Mouse (Mus musculus) CH12.LX (cell line): Measurements from ENCODE around the gene Rgs14. TPM values are rescaled to one million over a fixed set of nuclear protein-coding genes. Genes with fewer than 3 reads are reported as not detected.

Source experiments
- DNase-seq: peaks from one replicate; pipeline ENCODE4 v3.0.0-alpha.2; 2013; ENCODE audit errors: extremely low read depth
- H3K27ac ChIP-seq: 2 replicates; pipeline ENCODE4 v1.5.1; 2012; ENCODE audit warnings: low read depth, mild to moderate bottlenecking, control low read depth, moderate library complexity; ENCODE audit not compliant: insufficient read depth
- H3K27me3 ChIP-seq: replicated peaks from 2 replicates; pipeline ENCODE3; 2012; ENCODE audit warnings: inconsistent platforms
- H3K36me3 ChIP-seq, 2 experiments: replicated peaks in 1 of 2; 2 replicates each; pipeline versions ENCODE3 to v1.6.1; 2012; ENCODE audit warnings: inconsistent platforms in 1 of 2, low read length in 1 of 2, mild to moderate bottlenecking in 1 of 2, mixed read lengths in 1 of 2, moderate library complexity in 1 of 2; ENCODE audit not compliant: control insufficient read depth in 1 of 2, insufficient read depth in 1 of 2
- H3K4me1 ChIP-seq, 2 experiments: 2 replicates each; pipeline ENCODE4 v1.6.1; 2012; ENCODE audit warnings: inconsistent platforms in 1 of 2, moderate library complexity in 1 of 2; ENCODE audit not compliant: insufficient read depth in 2 of 2, control insufficient read depth in 1 of 2
- H3K4me2 ChIP-seq: 2 replicates; pipeline ENCODE4 v1.6.1; 2012; ENCODE audit warnings: low read depth, mild to moderate bottlenecking, control low read depth; ENCODE audit not compliant: poor library complexity, insufficient read depth, severe bottlenecking
- H3K4me3 ChIP-seq, 3 experiments: fragments of 150-350 bp in 1 of 3; sonication (generic) in 1 of 3; replicated peaks in 1 of 3; 2 replicates each; pipeline versions ENCODE3 to v1.5.1; 2011 to 2012; ENCODE audit warnings: low read depth in 2 of 3, low read length in 2 of 3, mild to moderate bottlenecking in 2 of 3, moderate library complexity in 2 of 3, control low read depth in 1 of 3, improper control_type of control experiment in 1 of 3, inconsistent platforms in 1 of 3, mixed read lengths in 1 of 3; ENCODE audit not compliant: poor library complexity in 1 of 3
- H3K79me2 ChIP-seq: replicated peaks from 2 replicates; pipeline ENCODE4 v1.6.1; 2012; ENCODE audit warnings: mild to moderate bottlenecking, moderate library complexity; ENCODE audit not compliant: control insufficient read depth, poor library complexity, insufficient read depth, severe bottlenecking; ENCODE audit errors: extremely low read depth
- H3K9ac ChIP-seq: 2 replicates; pipeline ENCODE4 v1.6.1; 2012; ENCODE audit warnings: low read depth, mild to moderate bottlenecking, control low read depth, moderate library complexity; ENCODE audit not compliant: insufficient read depth
- H3K9me3 ChIP-seq: replicated peaks from 2 replicates; pipeline ENCODE3; 2012; ENCODE audit warnings: low read length, inconsistent platforms, mixed read lengths
- BHLHE40 ChIP-seq: IDR thresholded peaks from 2 replicates; pipeline ENCODE4 v1.6.1; 2011; ENCODE audit warnings: mild to moderate bottlenecking, low read depth, low read length, improper control_type of control experiment
- CHD1 ChIP-seq: IDR thresholded peaks from 2 replicates; pipeline ENCODE4 v1.6.1; 2012; ENCODE audit warnings: low read depth, low read length, improper control_type of control experiment, inconsistent platforms
- CHD2 ChIP-seq: IDR thresholded peaks from 2 replicates; pipeline ENCODE4 v1.6.1; 2011; ENCODE audit warnings: low read length, improper control_type of control experiment
- CTCF ChIP-seq, 2 experiments: IDR thresholded peaks in 1 of 2; conservative IDR thresholded peaks in 1 of 2; 2 replicates each; pipeline ENCODE4 v1.5.1; 2011 to 2012; ENCODE audit warnings: low read depth in 2 of 2, low read length in 2 of 2, improper control_type of control experiment in 1 of 2, inconsistent platforms in 1 of 2, mild to moderate bottlenecking in 1 of 2, moderate library complexity in 1 of 2
- E2F4 ChIP-seq: IDR thresholded peaks from 2 replicates; pipeline ENCODE4 v1.6.1; 2011; ENCODE audit warnings: low read depth, low read length, improper control_type of control experiment; ENCODE audit not compliant: insufficient replicate concordance
- ELF1 ChIP-seq: IDR thresholded peaks from 2 replicates; pipeline ENCODE4 v1.6.1; 2014; ENCODE audit warnings: low read depth, mild to moderate bottlenecking, inconsistent platforms, low read length, improper control_type of control experiment
- EP300 ChIP-seq: IDR thresholded peaks from 2 replicates; pipeline ENCODE4 v1.6.1; 2011; ENCODE audit warnings: low read length, improper control_type of control experiment
- ETS1 ChIP-seq: conservative IDR thresholded peaks from 2 replicates; pipeline ENCODE4 v1.6.1; 2012; ENCODE audit warnings: low read depth, mild to moderate bottlenecking, inconsistent platforms, low read length, improper control_type of control experiment, moderate library complexity
- HCFC1 ChIP-seq: IDR thresholded peaks from 2 replicates; pipeline ENCODE4 v1.6.1; 2012; ENCODE audit warnings: low read depth, mild to moderate bottlenecking, inconsistent platforms, low read length, improper control_type of control experiment
- JUN ChIP-seq: IDR thresholded peaks from 2 replicates; pipeline ENCODE4 v1.6.1; 2011; ENCODE audit warnings: low read depth, mild to moderate bottlenecking, low read length, improper control_type of control experiment, moderate library complexity; ENCODE audit not compliant: insufficient read depth
- JUND ChIP-seq: conservative IDR thresholded peaks from 2 replicates; pipeline ENCODE4 v1.6.1; 2011; ENCODE audit warnings: low read depth, low read length, improper control_type of control experiment
- KAT2A ChIP-seq: IDR thresholded peaks from 2 replicates; pipeline ENCODE4 v1.6.1; 2012; ENCODE audit warnings: low read length, improper control_type of control experiment, inconsistent platforms; ENCODE audit not compliant: insufficient replicate concordance
- MAFK ChIP-seq: IDR thresholded peaks from 2 replicates; pipeline ENCODE4 v1.6.1; 2011; ENCODE audit warnings: low read length, improper control_type of control experiment; ENCODE audit not compliant: insufficient replicate concordance
- MAX ChIP-seq: IDR thresholded peaks from 2 replicates; pipeline ENCODE4 v1.6.1; 2011; ENCODE audit warnings: low read length, improper control_type of control experiment
- MAZ ChIP-seq: IDR thresholded peaks from 2 replicates; pipeline ENCODE4 v1.6.1; 2012; ENCODE audit warnings: low read depth, mild to moderate bottlenecking, inconsistent platforms, low read length, improper control_type of control experiment, moderate library complexity
- MEF2A ChIP-seq: IDR thresholded peaks from 2 replicates; pipeline ENCODE4 v1.6.1; 2014; ENCODE audit warnings: low read depth, mild to moderate bottlenecking, inconsistent platforms, low read length, improper control_type of control experiment, borderline replicate concordance
- MYC ChIP-seq: IDR thresholded peaks from 2 replicates; pipeline ENCODE4 v1.6.1; 2011; ENCODE audit warnings: low read depth, mild to moderate bottlenecking, improper control_type of control experiment, low read length
- NELFE ChIP-seq: IDR thresholded peaks from 2 replicates; pipeline ENCODE4 v1.6.1; 2011; ENCODE audit warnings: low read depth, low read length, improper control_type of control experiment
- NRF1 ChIP-seq: IDR thresholded peaks from 2 replicates; pipeline ENCODE4 v1.6.1; 2014; ENCODE audit warnings: low read depth, mild to moderate bottlenecking, inconsistent platforms, low read length, improper control_type of control experiment, moderate library complexity
- PAX5 ChIP-seq: IDR thresholded peaks from 2 replicates; pipeline ENCODE4 v1.6.1; 2012; ENCODE audit warnings: low read length, inconsistent platforms, mixed read lengths
- POLR2A ChIP-seq: IDR thresholded peaks from 2 replicates; pipeline ENCODE4 v1.6.1; 2011; ENCODE audit warnings: low read depth, mild to moderate bottlenecking, improper control_type of control experiment, low read length
- POLR2AphosphoS2 ChIP-seq: IDR thresholded peaks from 2 replicates; pipeline ENCODE4 v1.6.1; 2011; ENCODE audit warnings: low read depth, low read length, improper control_type of control experiment
- RAD21 ChIP-seq: IDR thresholded peaks from 2 replicates; pipeline ENCODE4 v1.6.1; 2011; ENCODE audit warnings: low read depth, mild to moderate bottlenecking, low read length, improper control_type of control experiment, moderate library complexity
- SMC3 ChIP-seq: IDR thresholded peaks from 2 replicates; pipeline ENCODE4 v1.6.1; 2011; ENCODE audit warnings: low read depth, low read length, improper control_type of control experiment
- TBP ChIP-seq: conservative IDR thresholded peaks from 2 replicates; pipeline ENCODE4 v1.6.1; 2011; ENCODE audit warnings: low read depth, low read length, improper control_type of control experiment
- TCF12 ChIP-seq: IDR thresholded peaks from 2 replicates; pipeline ENCODE4 v1.6.1; 2014; ENCODE audit warnings: low read depth, mild to moderate bottlenecking, inconsistent platforms, low read length, improper control_type of control experiment
- UBTF ChIP-seq: IDR thresholded peaks from 2 replicates; pipeline ENCODE4 v1.6.1; 2012; ENCODE audit warnings: low read depth, mild to moderate bottlenecking, inconsistent platforms, low read length, improper control_type of control experiment, moderate library complexity
- USF2 ChIP-seq: conservative IDR thresholded peaks from 2 replicates; pipeline ENCODE4 v1.6.1; 2011; ENCODE audit warnings: low read depth, low read length, improper control_type of control experiment
- ZC3H11A ChIP-seq: IDR thresholded peaks from 2 replicates; pipeline ENCODE4 v1.6.1; 2012; ENCODE audit warnings: low read depth, mild to moderate bottlenecking, inconsistent platforms, low read length, improper control_type of control experiment
- ZKSCAN1 ChIP-seq: IDR thresholded peaks from 2 replicates; pipeline ENCODE4 v1.6.1; 2012; ENCODE audit warnings: low read depth, inconsistent platforms, low read length, improper control_type of control experiment, borderline replicate concordance
- ZMIZ1 ChIP-seq: IDR thresholded peaks from 2 replicates; pipeline ENCODE4 v1.6.1; 2012; ENCODE audit warnings: low read depth, mild to moderate bottlenecking, inconsistent platforms, low read length, improper control_type of control experiment
- dilution Hi-C: fragments of 300-500 bp; cut with MboI; formaldehyde crosslinking; loops from 2 replicates; pipeline ENCODE4 v1.14.3; 2020; ENCODE audit warnings: low sequenced_read_pairs; ENCODE audit not compliant: extremely low pct_unique_long_range_greater_than_20kb, extremely low pct_ligation_motif_present
- in situ Hi-C: fragments of 300-500 bp; cut with MboI; formaldehyde crosslinking; loops from 3 replicates; pipeline ENCODE4 v1.14.3; 2019; ENCODE audit warnings: low sequenced_read_pairs, low pct_ligation_motif_present, low pct_unique_long_range_greater_than_20kb, mixed read lengths
- polyA plus RNA-seq: library from polyadenylated mRNA; unstranded; fragments of >175 nt; gene quantifications from 2 replicates; pipeline ENCODE4 v1.2.1, GENCODE M21; 2012; ENCODE audit warnings: low read depth; ENCODE audit not compliant: insufficient read length
- total RNA-seq, 2 experiments: library from RNA; depleted of rRNA; stranded (reverse); fragments of 300-350 nt in 1 of 2; fragments of >200 nt in 1 of 2; gene quantifications; 2 replicates each; pipeline ENCODE4 v1.2.3; 2012 to 2014

Rgs14 gene
- total and polyA plus RNA-seq, 3 experiments, result 6.3 to 8.0 (median 7.6) TPM

- peaks cover 63% of the 10 kb centered on the region for H3K27me3 ChIP-seq
These were observed 33.7 kb downstream of the Rgs14 start for GRCm38 (mm10) chr13:55403266-55403665.

GRCm38 (mm10) chr13:55403935-55404852, 34.7 kb downstream of the Rgs14 start:
- in situ Hi-C loops, result no loop called here
- Histone ChIP-seq H3K79me2 (no peaks in the 10 kb centered on the region), H3K27me3 (peaks cover 61% of the 10 kb centered on the region)
- TF ChIP-seq UBTF, result no peak
- TF ChIP-seq ZMIZ1, result no peak
- peak; percentile 57 for TF ChIP-seq BHLHE40
- TF ChIP-seq USF2, result no peak
- no peak for TF ChIP-seq JUND
- peak; percentile 52; the same call in 1 of the 2 replicates for TF ChIP-seq ETS1
- TF ChIP-seq MAX, result no peak
- no peak for TF ChIP-seq SMC3
- no peak for TF ChIP-seq E2F4
- no peak; the same call in 1 of the 2 replicates for TF ChIP-seq CHD1
- TF ChIP-seq MEF2A, result peak; percentile 72; the same call in 1 of the 2 replicates
- 0 out of 2 replicates have a peak, but pooled peaks have one; percentile 22 for TF ChIP-seq TBP
- no peak for TF ChIP-seq NRF1
- TF ChIP-seq JUN, result no peak
- no peak for TF ChIP-seq POLR2A
- TF ChIP-seq CHD2, result no peak
- TF ChIP-seq MAZ, result no peak
- TF ChIP-seq RAD21, result no peak
- peak; percentile 48; the same call in 1 of the 2 replicates for TF ChIP-seq TCF12
- no peak for TF ChIP-seq PAX5
- TF ChIP-seq MYC, result no peak
- TF ChIP-seq HCFC1, result no peak
- no peak for TF ChIP-seq POLR2AphosphoS2
- no peak for TF ChIP-seq ZKSCAN1
- TF ChIP-seq MAFK, result no peak
- no peak for TF ChIP-seq ZC3H11A
- peak; percentile 24; the same call in 1 of the 2 replicates for TF ChIP-seq ELF1
- TF ChIP-seq KAT2A, result no peak
- no peak for TF ChIP-seq NELFE
- TF ChIP-seq EP300, result no peak

More at GRCm38 (mm10) chr13:55403266-55403665, 33.7 kb downstream of the Rgs14 start:
- no peak overlapping the region for H3K4me3 ChIP-seq
- no peaks in the 10 kb centered on the region for H3K79me2 ChIP-seq
- H3K4me1 ChIP-seq, result peaks cover 9 to 31% of the 10 kb centered on the region in 2 experiments
- H3K36me3 ChIP-seq, result no peaks in the 10 kb centered on the region
- no peak overlapping the region for H3K4me2 ChIP-seq
- H3K27ac ChIP-seq, result no peak overlapping the region
- DNase-seq, result no peak
- dilution Hi-C loops, result no loop called here
- no peaks in the 10 kb centered on the region for H3K9me3 ChIP-seq
- no peak overlapping the region for H3K9ac ChIP-seq
- in situ Hi-C loops, result no loop called here
- TF ChIP-seq ZMIZ1, result no peak
- no peak for TF ChIP-seq CTCF (conservative IDR thresholded peaks at IDR 0.05 in 1 of 2, IDR thresholded peaks at IDR 0.05 in 1 of 2; ENCODE audit: low read depth in 2 of 2, low read length in 2 of 2)

More at GRCm38 (mm10) chr13:55403935-55404852, 34.7 kb downstream of the Rgs14 start:
- Histone ChIP-seq H3K9ac (no peak overlapping the region), H3K9me3 (no peaks in the 10 kb centered on the region), H3K36me3 (no peaks in the 10 kb centered on the region), H3K4me2 (no peak overlapping the region), H3K4me3 (no peak overlapping the region), H3K4me1 (peaks cover 9 to 30% of the 10 kb centered on the region in 2 experiments), H3K27ac (no peak overlapping the region)
- DNase-seq, result peak; percentile 50
- dilution Hi-C loops, result no loop called here
